Mouse (Mus musculus): ENCODE measurements around the gene Megf11. TPM values are rescaled to one million over a fixed set of nuclear protein-coding genes. Genes with fewer than 3 reads are reported as not detected.
A peak's percentile ranks its signal among the peaks of the same experiment; 100 is the strongest.

The Megf11 gene
- polyA plus RNA-seq, 1 experiment from 2014 or later, result 20.2 TPM

GRCm38 (mm10) chr9:64618433-64618832 lies 233.0 kb downstream of the Megf11 start:
- H3K4me2 ChIP-seq (ENCODE audit: low read length), result no peak overlapping the region
- peaks cover 4% of the 10 kb centered on the region for H3K27me3 ChIP-seq (replicated peaks; ENCODE audit: control insufficient read depth, insufficient read depth, low read length)
- H3K4me3 ChIP-seq (ENCODE audit: low read length), result no peak overlapping the region
- no peak for ATAC-seq
- 61% methylated on average over 3 of the region's 3 CpGs for WGBS
- H3K36me3 ChIP-seq (ENCODE audit: control insufficient read depth, insufficient read depth, low read length), result no peaks in the 10 kb centered on the region
- no peak overlapping the region for H3K27ac ChIP-seq (ENCODE audit: low read depth, low read length)
- H3K9me3 ChIP-seq (ENCODE audit: control insufficient read depth, low read length), result no peaks in the 10 kb centered on the region
- no peak overlapping the region for H3K9ac ChIP-seq (ENCODE audit: low read depth, low read length)
- peaks cover 17% of the 10 kb centered on the region for H3K4me1 ChIP-seq (ENCODE audit: control insufficient read depth, insufficient read depth, low read depth, low read length)

- no peak overlapping the region for H3K9ac ChIP-seq (ENCODE audit: low read depth, low read length)
- peaks cover 4% of the 10 kb centered on the region for H3K27me3 ChIP-seq (replicated peaks; ENCODE audit: control insufficient read depth, insufficient read depth, low read length)
- WGBS, result 53% methylated on average over 10 of the region's 10 CpGs
- H3K27ac ChIP-seq (ENCODE audit: low read depth, low read length), result no peak overlapping the region
- no peak overlapping the region for H3K4me3 ChIP-seq (ENCODE audit: low read length)
- peaks cover 16% of the 10 kb centered on the region for H3K4me1 ChIP-seq (ENCODE audit: control insufficient read depth, insufficient read depth, low read depth, low read length)
- H3K9me3 ChIP-seq (ENCODE audit: control insufficient read depth, low read length), result no peaks in the 10 kb centered on the region
- ATAC-seq, result no peak
- H3K36me3 ChIP-seq (ENCODE audit: control insufficient read depth, insufficient read depth, low read length), result no peaks in the 10 kb centered on the region
- H3K4me2 ChIP-seq (ENCODE audit: low read length), result no peak overlapping the region
Measured at GRCm38 (mm10) chr9:64619440-64619839, 234.0 kb downstream of the Megf11 start.

- H3K9me3 ChIP-seq (ENCODE audit: control insufficient read depth, low read length), result no peaks in the 10 kb centered on the region
- H3K4me1 ChIP-seq (ENCODE audit: control insufficient read depth, insufficient read depth, low read depth, low read length), result peaks cover 16% of the 10 kb centered on the region
- H3K27ac ChIP-seq (ENCODE audit: low read depth, low read length), result no peak overlapping the region
- no peak overlapping the region for H3K4me3 ChIP-seq (ENCODE audit: low read length)
- H3K36me3 ChIP-seq (ENCODE audit: control insufficient read depth, insufficient read depth, low read length), result no peaks in the 10 kb centered on the region
- 74% methylated on average over 8 of the region's 8 CpGs for WGBS
- no peak overlapping the region for H3K4me2 ChIP-seq (ENCODE audit: low read length)
- peaks cover 4% of the 10 kb centered on the region for H3K27me3 ChIP-seq (replicated peaks; ENCODE audit: control insufficient read depth, insufficient read depth, low read length)
- ATAC-seq, result no peak
- no peak overlapping the region for H3K9ac ChIP-seq (ENCODE audit: low read depth, low read length)
Measured at GRCm38 (mm10) chr9:64620596-64620995, 235.2 kb downstream of the Megf11 start.

GRCm38 (mm10) chr9:64621499-64622296 lies 236.3 kb downstream of the Megf11 start:
- H3K27me3 ChIP-seq (replicated peaks; ENCODE audit: control insufficient read depth, insufficient read depth, low read length), result peaks cover 2% of the 10 kb centered on the region
- H3K4me1 ChIP-seq (ENCODE audit: control insufficient read depth, insufficient read depth, low read depth, low read length), result peaks cover 16% of the 10 kb centered on the region
- WGBS, result 33% methylated on average over 5 of the region's 5 CpGs
- H3K4me3 ChIP-seq (ENCODE audit: low read length), result no peak overlapping the region
- H3K4me2 ChIP-seq (ENCODE audit: low read length), result no peak overlapping the region
- peak overlapping the region; percentile 54; the same call in 1 of the 2 replicates for H3K27ac ChIP-seq (ENCODE audit: low read depth, low read length)
- H3K36me3 ChIP-seq (ENCODE audit: control insufficient read depth, insufficient read depth, low read length), result no peaks in the 10 kb centered on the region
- H3K9me3 ChIP-seq (ENCODE audit: control insufficient read depth, low read length), result no peaks in the 10 kb centered on the region
- ATAC-seq, result peak; percentile 82
- H3K9ac ChIP-seq (ENCODE audit: low read depth, low read length), result no peak overlapping the region

- H3K4me1 ChIP-seq (ENCODE audit: control insufficient read depth, insufficient read depth, low read depth, low read length), result peaks cover 16% of the 10 kb centered on the region
- no peak overlapping the region for H3K4me2 ChIP-seq (ENCODE audit: low read length)
- H3K9ac ChIP-seq (ENCODE audit: low read depth, low read length), result no peak overlapping the region
- H3K27me3 ChIP-seq (replicated peaks; ENCODE audit: control insufficient read depth, insufficient read depth, low read length), result peaks cover 4% of the 10 kb centered on the region
- no peak overlapping the region for H3K4me3 ChIP-seq (ENCODE audit: low read length)
- WGBS, result 74% methylated on average over 4 of the region's 4 CpGs
- H3K27ac ChIP-seq (ENCODE audit: low read depth, low read length), result no peak overlapping the region
- H3K9me3 ChIP-seq (ENCODE audit: control insufficient read depth, low read length), result no peaks in the 10 kb centered on the region
- no peak for ATAC-seq
- H3K36me3 ChIP-seq (ENCODE audit: control insufficient read depth, insufficient read depth, low read length), result no peaks in the 10 kb centered on the region
Measured at GRCm38 (mm10) chr9:64623361-64623760, 237.9 kb downstream of the Megf11 start.

- 69% methylated on average over 8 of the region's 8 CpGs for whole genome bisulfite sequencing
- no peaks in the 10 kb centered on the region for H3K9me3 ChIP-seq (ENCODE audit: control insufficient read depth, low read length)
- ATAC-seq, result no peak
Measured at GRCm38 (mm10) chr9:64624536-64624935, 239.1 kb downstream of the Megf11 start.

GRCm38 (mm10) chr9:64629802-64630201 lies 244.4 kb downstream of the Megf11 start:
- H3K4me1 ChIP-seq (ENCODE audit: control insufficient read depth, insufficient read depth, low read depth, low read length), result 0 out of 2 replicates have a peak, but pooled peaks cover 2% of the 10 kb centered on the region
- 53% methylated on average over 1 of the region's 1 CpGs for WGBS

More at GRCm38 (mm10) chr9:64624536-64624935, 239.1 kb downstream of the Megf11 start:
- H3K4me2 ChIP-seq (ENCODE audit: low read length), result no peak overlapping the region
- H3K27me3 ChIP-seq (replicated peaks; ENCODE audit: control insufficient read depth, insufficient read depth, low read length), result peaks cover 4% of the 10 kb centered on the region; the same call in 1 of the 2 replicates
- H3K4me3 ChIP-seq (ENCODE audit: low read length), result no peak overlapping the region
- no peak overlapping the region for H3K9ac ChIP-seq (ENCODE audit: low read depth, low read length)
- no peak overlapping the region for H3K27ac ChIP-seq (ENCODE audit: low read depth, low read length)
- H3K4me1 ChIP-seq (ENCODE audit: control insufficient read depth, insufficient read depth, low read depth, low read length), result peaks cover 16% of the 10 kb centered on the region
- H3K36me3 ChIP-seq (ENCODE audit: control insufficient read depth, insufficient read depth, low read length), result no peaks in the 10 kb centered on the region

GRCm38 (mm10) chr9:64633169-64633568 lies 247.7 kb downstream of the Megf11 start:
- no peak overlapping the region for H3K4me3 ChIP-seq (ENCODE audit: low read length)
- H3K36me3 ChIP-seq (ENCODE audit: control insufficient read depth, insufficient read depth, low read length), result no peaks in the 10 kb centered on the region
- ATAC-seq, result no peak
- no peak overlapping the region for H3K9ac ChIP-seq (ENCODE audit: low read depth, low read length)
- H3K4me1 ChIP-seq (ENCODE audit: control insufficient read depth, insufficient read depth, low read depth, low read length), result peaks cover 18% of the 10 kb centered on the region
- no peaks in the 10 kb centered on the region for H3K27me3 ChIP-seq (replicated peaks; ENCODE audit: control insufficient read depth, insufficient read depth, low read length)
- H3K27ac ChIP-seq (ENCODE audit: low read depth, low read length), result no peak overlapping the region
- WGBS, result 78% methylated on average over 3 of the region's 3 CpGs
- H3K4me2 ChIP-seq (ENCODE audit: low read length), result no peak overlapping the region
- H3K9me3 ChIP-seq (ENCODE audit: control insufficient read depth, low read length), result no peaks in the 10 kb centered on the region

More at GRCm38 (mm10) chr9:64629802-64630201, 244.4 kb downstream of the Megf11 start:
- Histone ChIP-seq H3K27me3 (replicated peaks; ENCODE audit: control insufficient read depth, insufficient read depth, low read length) (0 out of 2 replicates have a peak, but pooled peaks cover 4% of the 10 kb centered on the region), H3K27ac (ENCODE audit: low read depth, low read length) (no peak overlapping the region), H3K4me3 (ENCODE audit: low read length) (no peak overlapping the region), H3K9me3 (ENCODE audit: control insufficient read depth, low read length) (no peaks in the 10 kb centered on the region), H3K9ac (ENCODE audit: low read depth, low read length) (no peak overlapping the region), H3K4me2 (ENCODE audit: low read length) (no peak overlapping the region), H3K36me3 (ENCODE audit: control insufficient read depth, insufficient read depth, low read length) (no peaks in the 10 kb centered on the region)
- no peak for ATAC-seq

GRCm38 (mm10) chr9:64636111-64636510 lies 250.7 kb downstream of the Megf11 start:
- 51% methylated on average over 6 of the region's 6 CpGs for WGBS
- Histone ChIP-seq H3K9ac (ENCODE audit: low read depth, low read length) (no peak overlapping the region), H3K9me3 (ENCODE audit: control insufficient read depth, low read length) (no peaks in the 10 kb centered on the region), H3K4me3 (ENCODE audit: low read length) (no peak overlapping the region), H3K36me3 (ENCODE audit: control insufficient read depth, insufficient read depth, low read length) (no peaks in the 10 kb centered on the region), H3K4me2 (ENCODE audit: low read length) (no peak overlapping the region), H3K4me1 (ENCODE audit: control insufficient read depth, insufficient read depth, low read depth, low read length) (peaks cover 23% of the 10 kb centered on the region), H3K27ac (ENCODE audit: low read depth, low read length) (no peak overlapping the region), H3K27me3 (replicated peaks; ENCODE audit: control insufficient read depth, insufficient read depth, low read length) (no peaks in the 10 kb centered on the region; the same call in 1 of the 2 replicates)
- ATAC-seq, result no peak

Data from hindbrain, embryonic 16.5 days (tissue).